Mouse (Mus musculus): Measurements from ENCODE around the gene Marveld1.

DNA sequence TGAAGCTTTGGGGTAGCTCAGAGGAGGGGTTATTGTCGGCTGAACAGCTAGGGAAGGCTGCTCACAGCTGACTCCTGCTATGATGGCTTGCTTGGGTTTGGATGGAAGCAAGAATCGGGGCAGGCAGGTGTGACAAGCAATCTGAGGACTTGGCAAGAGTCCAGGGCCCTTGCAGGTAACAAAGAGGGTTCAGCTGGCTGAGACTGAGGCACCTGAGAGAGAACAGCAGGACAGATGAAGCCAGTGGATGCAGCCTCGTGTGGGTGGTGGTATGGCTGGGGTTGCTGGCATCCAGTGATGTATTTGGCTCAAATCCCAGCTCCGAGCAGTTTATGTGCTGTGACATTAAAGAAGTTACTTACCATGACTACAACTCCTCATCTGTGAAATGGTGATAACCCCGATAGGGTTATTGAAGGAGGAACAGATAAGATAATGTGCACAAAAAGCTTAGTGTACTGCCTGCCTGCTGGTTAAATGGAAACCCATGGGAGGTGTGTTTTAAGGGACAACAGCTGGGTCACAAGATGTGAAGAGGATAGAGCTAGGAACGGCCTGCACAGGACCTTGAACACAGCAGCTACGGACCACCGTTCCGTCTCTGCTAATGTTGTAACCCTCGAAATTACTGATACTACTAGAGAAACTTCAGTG lies 22.2 kb downstream of the Marveld1 start:
- TF ChIP-seq POLR2A (IDR thresholded peaks at IDR 0.05; ENCODE audit: borderline replicate concordance, extremely low read depth, low read depth, low read length) (no peak), CTCF (IDR thresholded peaks at IDR 0.05; ENCODE audit: insufficient read depth, low read length) (no peak)
